Mouse (Mus musculus) MEL (cell line): ENCODE data around the gene Lpgat1. TPM values are rescaled to one million over a fixed set of nuclear protein-coding genes. Genes with fewer than 3 reads are reported as not detected.

Experiments used
- DNase-seq: peaks from one replicate; pipeline ENCODE4 v3.0.0; 2011; ENCODE audit warnings: low read depth, low spot score
- H3K27ac ChIP-seq: 2 replicates; pipeline ENCODE4 v1.5.1; 2012; ENCODE audit warnings: low read depth, mild to moderate bottlenecking, control low read depth, low read length, moderate library complexity; ENCODE audit not compliant: control insufficient read depth
- H3K27me3 ChIP-seq, 2 experiments: fragments of 150-350 bp in 1 of 2; sonication (generic) in 1 of 2; 2 replicates each; pipeline ENCODE4 v1.6.1; 2012; ENCODE audit warnings: low read length in 2 of 2, mild to moderate bottlenecking in 2 of 2, improper control_type of control experiment in 1 of 2, moderate library complexity in 1 of 2; ENCODE audit not compliant: insufficient read depth in 2 of 2, control insufficient read depth in 1 of 2
- H3K36me3 ChIP-seq, 2 experiments: 2 replicates each; pipeline ENCODE4 v1.6.1; 2012 to 2014; ENCODE audit warnings: low read length in 2 of 2, improper control_type of control experiment in 1 of 2, inconsistent platforms in 1 of 2, mild to moderate bottlenecking in 1 of 2; ENCODE audit not compliant: insufficient read depth in 2 of 2, control insufficient read depth in 1 of 2
- H3K4me1 ChIP-seq, 2 experiments: fragments of 150-350 bp in 1 of 2; sonication (generic) in 1 of 2; 2 replicates each; pipeline ENCODE4 v1.6.1; 2012; ENCODE audit warnings: low read length in 2 of 2, improper control_type of control experiment in 1 of 2, mild to moderate bottlenecking in 1 of 2; ENCODE audit not compliant: insufficient read depth in 2 of 2, control insufficient read depth in 1 of 2
- H3K4me3 ChIP-seq, 2 experiments: fragments of 150-350 bp in 1 of 2; sonication (generic) in 1 of 2; 2 replicates each; pipeline ENCODE4 v1.5.1; 2012; ENCODE audit warnings: low read depth in 2 of 2, low read length in 2 of 2, mild to moderate bottlenecking in 2 of 2, moderate library complexity in 2 of 2, control low read depth in 1 of 2, improper control_type of control experiment in 1 of 2; ENCODE audit not compliant: control insufficient read depth in 1 of 2, insufficient read depth in 1 of 2
- H3K79me2 ChIP-seq: 2 replicates; pipeline ENCODE4 v1.6.1; 2012; ENCODE audit warnings: mild to moderate bottlenecking, low read length, moderate library complexity; ENCODE audit not compliant: control insufficient read depth, poor library complexity, insufficient read depth
- H3K9ac ChIP-seq: 2 replicates; pipeline ENCODE4 v1.6.1; 2012; ENCODE audit warnings: low read depth, mild to moderate bottlenecking, control low read depth, low read length, moderate library complexity; ENCODE audit not compliant: control insufficient read depth, poor library complexity, severe bottlenecking
- H3K9me3 ChIP-seq: fragments of 150-350 bp; sonication (generic); replicated peaks from 2 replicates; pipeline ENCODE4 v1.6.1; 2012; ENCODE audit warnings: mild to moderate bottlenecking, low read length, improper control_type of control experiment, moderate library complexity; ENCODE audit not compliant: insufficient read depth
- BHLHE40 ChIP-seq: IDR thresholded peaks from 2 replicates; pipeline ENCODE4 v1.6.1; 2012; ENCODE audit warnings: low read depth, mild to moderate bottlenecking, inconsistent platforms, low read length, improper control_type of control experiment, borderline replicate concordance
- CTCF ChIP-seq, 3 experiments: IDR thresholded peaks in 2 of 3; conservative IDR thresholded peaks in 1 of 3; 2 replicates each; pipeline ENCODE4 v1.5.1; 2011 to 2012; ENCODE audit warnings: low read length in 3 of 3, low read depth in 2 of 3, mild to moderate bottlenecking in 2 of 3, improper control_type of control experiment in 1 of 3, inconsistent platforms in 1 of 3, mixed read lengths in 1 of 3, moderate library complexity in 1 of 3; ENCODE audit not compliant: control insufficient read depth in 1 of 3, insufficient read depth in 1 of 3, poor library complexity in 1 of 3, severe bottlenecking in 1 of 3
- E2F4 ChIP-seq: IDR thresholded peaks from 2 replicates; pipeline ENCODE4 v1.6.1; 2011; ENCODE audit warnings: low read depth, low read length, improper control_type of control experiment, borderline replicate concordance
- ETS1 ChIP-seq: IDR thresholded peaks from 2 replicates; pipeline ENCODE4 v1.6.1; 2012; ENCODE audit warnings: low read depth, mild to moderate bottlenecking, inconsistent platforms, low read length, improper control_type of control experiment, moderate library complexity
- GABPA ChIP-seq: IDR thresholded peaks from 2 replicates; pipeline ENCODE4 v1.6.1; 2012; ENCODE audit warnings: low read depth, mild to moderate bottlenecking, inconsistent platforms, low read length, improper control_type of control experiment, moderate library complexity
- JUND ChIP-seq: IDR thresholded peaks from 2 replicates; pipeline ENCODE4 v1.6.1; 2011; ENCODE audit warnings: low read depth, mild to moderate bottlenecking, improper control_type of control experiment, low read length
- KAT2A ChIP-seq: conservative IDR thresholded peaks from 2 replicates; pipeline ENCODE4 v1.6.1; 2012; ENCODE audit warnings: low read depth, low read length, improper control_type of control experiment, inconsistent platforms
- MAFK ChIP-seq: IDR thresholded peaks from 2 replicates; pipeline ENCODE4 v1.6.1; 2011; ENCODE audit warnings: low read depth, mild to moderate bottlenecking, low read length, improper control_type of control experiment, borderline replicate concordance
- MYB ChIP-seq: IDR thresholded peaks from 2 replicates; pipeline ENCODE4 v1.6.1; 2011; ENCODE audit warnings: mild to moderate bottlenecking, low read depth, low read length, improper control_type of control experiment
- MYC ChIP-seq: IDR thresholded peaks from 2 replicates; pipeline ENCODE4 v1.6.1; 2011; ENCODE audit warnings: low read depth, mild to moderate bottlenecking, low read length, improper control_type of control experiment, moderate library complexity
- NRF1 ChIP-seq: IDR thresholded peaks from 2 replicates; pipeline ENCODE4 v1.6.1; 2014; ENCODE audit warnings: low read depth, mild to moderate bottlenecking, inconsistent platforms, low read length, improper control_type of control experiment, moderate library complexity; ENCODE audit not compliant: poor library complexity, insufficient read depth, severe bottlenecking
- POLR2AphosphoS5 ChIP-seq: IDR thresholded peaks from 2 replicates; pipeline ENCODE4 v1.6.1; 2012; ENCODE audit warnings: low read depth, borderline replicate concordance, mild to moderate bottlenecking, inconsistent platforms, low read length, moderate library complexity, mixed read lengths
- SMC3 ChIP-seq: IDR thresholded peaks from 2 replicates; pipeline ENCODE4 v1.6.1; 2011; ENCODE audit warnings: low read depth, low read length, improper control_type of control experiment
- TBP ChIP-seq: IDR thresholded peaks from 2 replicates; pipeline ENCODE4 v1.8.0; 2011; ENCODE audit warnings: low read depth, low read length, improper control_type of control experiment
- USF2 ChIP-seq, 2 experiments: IDR thresholded peaks; 2 replicates each; pipeline ENCODE4 v1.6.1; 2011 to 2012; ENCODE audit warnings: improper control_type of control experiment in 2 of 2, low read length in 2 of 2, borderline replicate concordance in 1 of 2, inconsistent platforms in 1 of 2, low read depth in 1 of 2, mild to moderate bottlenecking in 1 of 2; ENCODE audit not compliant: insufficient read depth in 1 of 2
- ZMIZ1 ChIP-seq: IDR thresholded peaks from 2 replicates; pipeline ENCODE4 v1.6.1; 2012; ENCODE audit warnings: low read depth, mild to moderate bottlenecking, inconsistent platforms, low read length, improper control_type of control experiment, moderate library complexity
- ZNF384 ChIP-seq: IDR thresholded peaks from 2 replicates; pipeline ENCODE4 v1.6.1; 2012; ENCODE audit warnings: low read depth, mild to moderate bottlenecking, inconsistent platforms, low read length, improper control_type of control experiment
- polyA plus RNA-seq, 2 experiments: library from polyadenylated mRNA; stranded (reverse) in 1 of 2; unstranded in 1 of 2; fragments of >175 nt in 1 of 2; fragments of >200 nt in 1 of 2; gene quantifications; 2 replicates each; pipeline versions ENCODE4 v1.2.1 to v1.2.4; 2012; ENCODE audit warnings: low replicate concordance in 2 of 2, low read depth in 1 of 2; ENCODE audit not compliant: insufficient read length in 2 of 2, insufficient read depth in 1 of 2, missing spikeins in 1 of 2
- total RNA-seq: library from RNA; depleted of rRNA; stranded (reverse); fragments of 300-350 nt; gene quantifications from 2 replicates; pipeline ENCODE4 v1.2.3, GENCODE M21; 2012

Lpgat1 gene
- total and polyA plus RNA-seq, 3 experiments: not detected

GRCm38 (mm10) chr1:191674071-191674470, 43.6 kb upstream of the Lpgat1 start:
- no peak for DNase-seq
- H3K4me1 ChIP-seq: no peaks in the 10 kb centered on the region
- peaks cover 9 to 19% of the 10 kb centered on the region in 2 experiments for H3K27me3 ChIP-seq
- H3K9me3 ChIP-seq: no peaks in the 10 kb centered on the region
- H3K36me3 ChIP-seq: no peaks in the 10 kb centered on the region
- no peak for TF ChIP-seq CTCF (IDR thresholded peaks at IDR 0.05 in 2 of 3, conservative IDR thresholded peaks at IDR 0.05 in 1 of 3; ENCODE audit: control insufficient read depth in 1 of 3, insufficient read depth in 1 of 3, low read depth in 2 of 3, low read length in 3 of 3, poor library complexity in 1 of 3, severe bottlenecking in 1 of 3)
- H3K27ac ChIP-seq: no peak overlapping the region
- no peak overlapping the region for H3K9ac ChIP-seq
- H3K79me2 ChIP-seq: no peaks in the 10 kb centered on the region
- no peak overlapping the region for H3K4me3 ChIP-seq

GRCm38 (mm10) chr1:191681633-191682032, 36.0 kb upstream of the Lpgat1 start:
- Histone ChIP-seq H3K4me3 (no peak overlapping the region), H3K79me2 (no peaks in the 10 kb centered on the region), H3K4me1 (no peaks in the 10 kb centered on the region), H3K9ac (no peak overlapping the region), H3K9me3 (no peaks in the 10 kb centered on the region), H3K27me3 (peaks cover 5 to 15% of the 10 kb centered on the region in 2 experiments), H3K27ac (no peak overlapping the region), H3K36me3 (no peaks in the 10 kb centered on the region)
- no peak for DNase-seq
- TF ChIP-seq POLR2AphosphoS5: no peak
- no peak for TF ChIP-seq MYB
- TF ChIP-seq ZMIZ1: no peak
- TF ChIP-seq GABPA: no peak
- no peak for TF ChIP-seq KAT2A
- TF ChIP-seq SMC3: no peak
- TF ChIP-seq TBP: no peak
- no peak for TF ChIP-seq MAFK
- TF ChIP-seq NRF1: no peak
- no peak for TF ChIP-seq ZNF384
- TF ChIP-seq ETS1: no peak
- TF ChIP-seq USF2 (IDR thresholded peaks at IDR 0.05; ENCODE audit: borderline replicate concordance in 1 of 2, insufficient read depth in 1 of 2, low read depth in 1 of 2, low read length in 2 of 2): no peak
- TF ChIP-seq E2F4: no peak
- TF ChIP-seq JUND: no peak
- TF ChIP-seq MYC: no peak
- TF ChIP-seq BHLHE40: no peak
- no peak for TF ChIP-seq CTCF (IDR thresholded peaks at IDR 0.05 in 2 of 3, conservative IDR thresholded peaks at IDR 0.05 in 1 of 3; ENCODE audit: control insufficient read depth in 1 of 3, insufficient read depth in 1 of 3, low read depth in 2 of 3, low read length in 3 of 3, poor library complexity in 1 of 3, severe bottlenecking in 1 of 3)
- TF ChIP-seq, all 39 proteins: peak for 0
